Mouse (Mus musculus) forebrain, embryonic 16.5 days (tissue): ENCODE measurements around the gene Slc38a8. TPM values are rescaled to one million over a fixed set of nuclear protein-coding genes. Genes with fewer than 3 reads are reported as not detected.

Experiments used
- ATAC-seq: fragments of 200-750 bp; cut with Nextera tagmentation; 2 replicates; pipeline ENCODE4 v1.8.0; 2017; ENCODE audit warnings: mild to moderate bottlenecking, moderate library complexity
- H3K27ac ChIP-seq: fragments of 300-500 bp; sonication (generic); 2 replicates; pipeline ENCODE4 v1.5.1; 2014; ENCODE audit warnings: low read length, control low read depth
- H3K27me3 ChIP-seq: fragments of 300-500 bp; sonication (generic); replicated peaks from 2 replicates; pipeline ENCODE4 v1.6.1; 2014; ENCODE audit warnings: low read length; ENCODE audit not compliant: control insufficient read depth, insufficient read depth
- H3K36me3 ChIP-seq: fragments of 300-500 bp; sonication (generic); 2 replicates; pipeline ENCODE4 v1.6.1; 2014; ENCODE audit not compliant: control insufficient read depth, insufficient read depth
- H3K4me1 ChIP-seq: fragments of 300-500 bp; sonication (generic); replicated peaks from 2 replicates; pipeline ENCODE4 v1.6.1; 2014; ENCODE audit warnings: low read length; ENCODE audit not compliant: control insufficient read depth, insufficient read depth
- H3K4me2 ChIP-seq: fragments of 300-500 bp; sonication (generic); 2 replicates; pipeline ENCODE4 v1.6.1; 2014; ENCODE audit warnings: mild to moderate bottlenecking, low read length, control low read depth
- H3K4me3 ChIP-seq: fragments of 300-500 bp; sonication (generic); replicated peaks from 2 replicates; pipeline ENCODE4 v1.5.1; 2014; ENCODE audit warnings: mild to moderate bottlenecking, low read length, control low read depth
- H3K9ac ChIP-seq: fragments of 300-500 bp; sonication (generic); replicated peaks from 2 replicates; pipeline ENCODE4 v1.6.1; 2014; ENCODE audit warnings: low read depth, low read length, control low read depth
- H3K9me3 ChIP-seq: fragments of 300-500 bp; sonication (generic); 2 replicates; pipeline ENCODE4 v1.6.1; 2016; ENCODE audit warnings: low read length; ENCODE audit not compliant: control insufficient read depth
- WGBS: fragments of 180-500 bp; shearing (Covaris S2); extraction: QIAGEN DNeasy Blood & Tissue Kit; methylation state at CpG from one replicate; pipeline ENCODE4 v1.1.7; 2014; 5-methylcytosine and 5-hydroxymethylcytosine counted together
- polyA plus RNA-seq: library from polyadenylated mRNA; unstranded; fragments of >200 nt; fragmentation: Nextera tagmentation; extraction: Ambion mirVana; gene quantifications from 2 replicates; pipeline ENCODE4 v1.2.1, GENCODE M21; 2015

Slc38a8 gene
- polyA plus RNA-seq = not detected in 2 replicates

- H3K9me3 ChIP-seq = no peaks in the 10 kb centered on the region
- no peaks in the 10 kb centered on the region for H3K36me3 ChIP-seq
- ATAC-seq = no peak
- H3K9ac ChIP-seq = no peak within 1 kb of the TSS
- H3K27me3 ChIP-seq = no peaks in the 10 kb centered on the region
- no peak within 1 kb of the TSS for H3K4me2 ChIP-seq
- WGBS = 49% methylated on average over 5 of the region's 5 CpGs
- peaks cover 14% of the 10 kb centered on the region for H3K4me1 ChIP-seq
- no peak within 1 kb of the TSS for H3K4me3 ChIP-seq
- no peak within 1 kb of the TSS for H3K27ac ChIP-seq
These were observed at the start of gene Slc38a8 for GRCm38 (mm10) chr8:119501598-119501997. TSS of gene Slc38a8 (minus strand) at chr8:119501698.

DNA sequence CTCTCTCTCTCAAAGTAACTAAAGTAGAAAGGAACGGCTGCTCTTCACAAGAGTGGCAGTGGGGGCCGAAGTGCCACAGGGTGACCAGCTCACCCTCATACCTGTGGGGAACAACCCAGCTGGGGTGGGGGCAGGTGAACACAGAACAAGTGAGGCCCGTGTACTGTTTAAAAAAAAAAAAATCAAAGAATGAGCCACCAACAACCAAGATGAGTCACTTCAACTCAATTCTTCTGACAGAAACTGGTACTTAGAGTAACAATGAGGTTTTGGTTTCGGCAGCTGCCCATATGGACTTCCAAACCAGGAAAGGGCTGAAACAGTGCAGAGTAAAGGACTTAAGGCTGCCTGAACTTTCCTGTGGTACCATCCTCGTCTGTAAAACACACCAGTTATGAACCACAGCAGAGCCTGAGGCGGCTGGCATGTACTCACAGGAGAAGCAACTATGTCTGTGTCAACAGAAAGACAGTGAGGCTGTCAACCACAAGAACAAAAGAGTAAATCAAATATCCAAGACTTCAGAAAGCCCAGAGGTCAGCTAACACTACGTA is 47.1 kb upstream of the Slc38a8 start:
- Histone ChIP-seq H3K4me3 (no peak overlapping the region), H3K4me1 (no peaks in the 10 kb centered on the region), H3K36me3 (peaks cover 4% of the 10 kb centered on the region; the same call in 1 of the 2 replicates), H3K9me3 (no peaks in the 10 kb centered on the region), H3K27ac (no peak overlapping the region), H3K4me2 (no peak overlapping the region), H3K9ac (no peak overlapping the region), H3K27me3 (no peaks in the 10 kb centered on the region)
- 80% methylated on average over 7 of the region's 7 CpGs for WGBS
- ATAC-seq = no peak

DNA sequence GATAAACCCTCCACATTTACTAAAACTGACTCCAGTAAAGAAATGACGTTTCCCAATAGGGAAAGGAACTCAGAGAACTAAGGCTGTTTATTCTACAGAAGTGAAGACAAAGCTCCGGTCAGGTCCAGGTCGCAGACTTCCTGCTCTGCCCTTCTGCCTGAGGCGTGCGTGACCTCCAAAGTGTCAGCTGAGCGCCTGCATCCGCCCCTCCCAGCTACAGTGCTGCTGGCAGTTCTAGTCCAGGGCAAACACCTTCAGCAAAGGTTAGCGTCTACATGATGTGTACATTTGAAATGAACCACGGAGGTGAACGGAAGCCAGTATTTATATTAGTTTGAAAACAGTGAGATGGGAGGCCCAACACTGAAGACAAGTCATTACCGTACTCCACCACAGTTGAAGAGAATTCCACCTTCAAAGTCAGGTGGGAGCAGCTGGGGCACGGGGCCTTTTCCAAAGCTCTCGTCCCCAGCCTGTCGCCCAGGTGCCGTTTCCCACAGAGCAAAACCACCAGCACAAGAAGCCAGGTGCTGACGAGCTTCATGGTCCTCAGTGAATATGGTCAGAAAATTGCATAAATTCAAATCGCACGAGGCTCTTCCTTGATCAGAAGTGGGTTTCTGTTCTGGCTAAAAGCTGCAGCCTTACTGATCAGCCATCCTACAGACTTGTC is 45.7 kb upstream of the Slc38a8 start:
- peaks cover 13% of the 10 kb centered on the region for H3K36me3 ChIP-seq
- 90% methylated on average over 18 of the region's 18 CpGs for WGBS
- no peak overlapping the region for H3K4me3 ChIP-seq

DNA sequence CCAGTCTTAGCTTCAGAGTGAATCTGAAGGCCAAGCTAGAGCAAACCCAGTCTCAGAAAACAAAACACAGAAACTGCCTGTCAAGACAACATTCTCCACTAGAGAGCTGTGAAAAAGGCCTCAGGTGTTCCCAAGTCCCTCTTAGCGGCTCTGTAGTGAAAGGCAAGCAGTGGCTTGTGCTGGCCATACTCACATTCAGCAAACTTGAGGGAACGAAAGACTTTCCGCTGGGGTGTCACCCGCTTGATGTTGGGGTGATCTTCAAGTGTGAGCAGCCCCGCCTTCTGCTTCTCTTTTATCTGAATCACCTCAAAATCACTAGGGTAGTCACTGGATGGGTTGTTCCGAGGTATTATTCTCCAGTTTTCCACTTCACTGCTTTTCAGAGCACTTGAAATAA is 44.3 kb upstream of the Slc38a8 start:
- Histone ChIP-seq H3K27me3 (no peaks in the 10 kb centered on the region), H3K4me3 (no peak overlapping the region), H3K36me3 (peaks cover 23% of the 10 kb centered on the region), H3K4me1 (no peaks in the 10 kb centered on the region), H3K9me3 (no peaks in the 10 kb centered on the region), H3K4me2 (no peak overlapping the region), H3K27ac (no peak overlapping the region), H3K9ac (no peak overlapping the region)
- WGBS = 87% methylated on average over 6 of the region's 6 CpGs
- ATAC-seq = no peak

More for the DNA sequence above, 45.7 kb upstream of the Slc38a8 start:
- Histone ChIP-seq H3K27me3 (no peaks in the 10 kb centered on the region), H3K4me2 (no peak overlapping the region), H3K9ac (no peak overlapping the region), H3K27ac (no peak overlapping the region), H3K4me1 (no peaks in the 10 kb centered on the region), H3K9me3 (no peaks in the 10 kb centered on the region)
- ATAC-seq = no peak

- Histone ChIP-seq H3K4me2 (no peak overlapping the region), H3K9ac (no peak overlapping the region), H3K9me3 (no peaks in the 10 kb centered on the region), H3K4me3 (no peak overlapping the region), H3K27me3 (no peaks in the 10 kb centered on the region), H3K36me3 (peaks cover 27% of the 10 kb centered on the region), H3K27ac (no peak overlapping the region), H3K4me1 (no peaks in the 10 kb centered on the region)
- no peak for ATAC-seq
- WGBS = 79% methylated on average over 6 of the region's 6 CpGs
These were observed 43.7 kb upstream of the Slc38a8 start for GRCm38 (mm10) chr8:119545180-119545579.

DNA sequence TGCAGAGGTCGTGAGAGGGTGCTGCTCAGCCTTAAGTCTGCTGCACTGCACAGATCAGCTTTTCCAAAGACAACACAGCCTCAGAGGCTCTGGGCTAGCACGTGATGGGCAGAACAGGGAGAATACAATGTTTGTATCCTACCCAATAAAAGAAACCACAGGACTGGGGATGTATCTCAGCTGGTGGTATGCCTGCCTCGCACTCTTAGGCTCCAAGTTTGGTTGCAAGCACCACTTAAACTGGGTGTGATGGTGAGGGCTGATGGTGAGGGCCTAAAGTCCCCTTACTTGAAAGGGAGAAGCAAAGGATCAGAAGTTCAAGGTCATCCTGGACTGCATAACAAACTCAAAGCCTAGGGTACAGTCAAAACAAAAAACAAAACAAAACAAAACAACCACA is 43.1 kb upstream of the Slc38a8 start:
- WGBS = 82% methylated on average over 3 of the region's 3 CpGs
- no peaks in the 10 kb centered on the region for H3K4me1 ChIP-seq
- no peak overlapping the region for H3K4me2 ChIP-seq
- no peak overlapping the region for H3K9ac ChIP-seq
- no peak overlapping the region for H3K4me3 ChIP-seq
- peaks cover 32% of the 10 kb centered on the region for H3K36me3 ChIP-seq
- no peaks in the 10 kb centered on the region for H3K9me3 ChIP-seq
- H3K27me3 ChIP-seq = no peaks in the 10 kb centered on the region
- H3K27ac ChIP-seq = no peak overlapping the region
- ATAC-seq = no peak

- 94% methylated on average over 9 of the region's 9 CpGs for WGBS
- H3K4me3 ChIP-seq = no peak overlapping the region
- no peaks in the 10 kb centered on the region for H3K27me3 ChIP-seq
- no peak overlapping the region for H3K27ac ChIP-seq
- peaks cover 3% of the 10 kb centered on the region; the same call in 1 of the 2 replicates for H3K4me1 ChIP-seq
- no peak overlapping the region for H3K9ac ChIP-seq
- ATAC-seq = no peak
- peaks cover 60% of the 10 kb centered on the region for H3K36me3 ChIP-seq
- H3K9me3 ChIP-seq = no peaks in the 10 kb centered on the region
- H3K4me2 ChIP-seq = no peak overlapping the region
These were observed 30.5 kb upstream of the Slc38a8 start for GRCm38 (mm10) chr8:119531973-119532372.

GRCm38 (mm10) chr8:119531397-119531796 is 29.9 kb upstream of the Slc38a8 start:
- Histone ChIP-seq H3K4me2 (no peak overlapping the region), H3K4me1 (peaks cover 3% of the 10 kb centered on the region; the same call in 1 of the 2 replicates), H3K27me3 (no peaks in the 10 kb centered on the region), H3K27ac (no peak overlapping the region), H3K9me3 (no peaks in the 10 kb centered on the region), H3K9ac (no peak overlapping the region), H3K4me3 (no peak overlapping the region), H3K36me3 (peaks cover 57% of the 10 kb centered on the region)
- WGBS = 97% methylated on average over 3 of the region's 3 CpGs
- no peak for ATAC-seq

DNA sequence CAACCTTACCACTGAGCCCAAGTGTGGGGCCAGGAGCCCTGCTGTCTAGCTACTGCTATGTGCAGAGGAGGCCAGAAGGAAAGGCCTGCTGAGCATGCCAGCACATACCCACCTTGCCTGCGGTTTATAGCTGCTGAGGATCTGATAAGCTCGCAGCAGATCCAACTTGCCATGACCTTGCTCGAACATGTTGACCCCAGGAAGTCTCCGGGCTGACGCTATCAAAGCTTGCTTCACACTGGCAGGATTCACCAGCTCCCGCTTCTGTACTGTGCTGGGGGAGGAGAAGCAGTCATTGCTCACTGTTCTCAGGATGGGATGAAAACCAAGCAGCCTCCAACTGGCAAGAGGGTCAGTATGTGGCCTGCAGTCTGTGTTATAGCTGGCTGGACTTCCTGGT is 29.4 kb upstream of the Slc38a8 start:
- Histone ChIP-seq H3K9me3 (no peaks in the 10 kb centered on the region), H3K27ac (no peak overlapping the region), H3K36me3 (peaks cover 54% of the 10 kb centered on the region), H3K9ac (no peak overlapping the region), H3K4me1 (peaks cover 3% of the 10 kb centered on the region; the same call in 1 of the 2 replicates), H3K27me3 (no peaks in the 10 kb centered on the region), H3K4me2 (no peak overlapping the region), H3K4me3 (no peak overlapping the region)
- ATAC-seq = no peak
- WGBS = 94% methylated on average over 6 of the region's 6 CpGs
